Mouse (Mus musculus) megakaryocyte, embryonic 14.5 days (primary cell): ENCODE data around the gene Adm2.

Source experiments
- FLI1 ChIP-seq: IDR thresholded peaks from 2 replicates; pipeline ENCODE4 v1.6.1; 2012; ENCODE audit warnings: low read length, inconsistent platforms, mixed read lengths
- GATA1 ChIP-seq: IDR thresholded peaks from 3 replicates; pipeline ENCODE4 v1.6.1; 2012; ENCODE audit warnings: mixed read lengths, low read length, inconsistent platforms, borderline replicate concordance

DNA sequence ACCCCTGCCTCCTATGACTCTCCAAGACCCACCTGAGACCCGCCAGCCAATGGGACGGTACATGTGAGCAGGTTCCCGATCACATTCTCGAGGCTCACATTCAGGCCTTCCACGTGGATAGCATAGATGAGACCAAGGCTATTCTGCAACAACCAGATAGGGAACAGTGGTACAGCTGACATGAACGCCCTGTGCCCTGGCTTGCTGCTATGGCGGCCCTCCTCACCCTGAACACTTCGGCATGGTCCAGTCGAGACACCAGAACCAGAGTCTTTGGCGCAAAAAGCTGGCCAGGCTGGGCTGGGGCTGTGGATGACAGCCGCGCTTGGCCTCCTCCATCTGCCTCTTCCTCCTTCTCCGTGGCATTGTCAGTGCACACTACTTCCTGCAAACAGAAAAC, 15.1 kb upstream of the Adm2 start:
- TF ChIP-seq GATA1 (no peak), FLI1 (no peak)
